Mouse (Mus musculus) CD4-positive naive resting alpha-beta T cell, adult 57 days (primary cell): ENCODE results near the gene Klra3. TPM values are rescaled to one million over a fixed set of nuclear protein-coding genes. Genes with fewer than 3 reads are reported as not detected.

Experiments
- total RNA-seq: library from RNA; stranded (reverse); gene quantifications from one replicate; pipeline ENCODE4 v1.2.4, GENCODE M21; 2023

Klra3 gene
- not detected for total RNA-seq

DNA sequence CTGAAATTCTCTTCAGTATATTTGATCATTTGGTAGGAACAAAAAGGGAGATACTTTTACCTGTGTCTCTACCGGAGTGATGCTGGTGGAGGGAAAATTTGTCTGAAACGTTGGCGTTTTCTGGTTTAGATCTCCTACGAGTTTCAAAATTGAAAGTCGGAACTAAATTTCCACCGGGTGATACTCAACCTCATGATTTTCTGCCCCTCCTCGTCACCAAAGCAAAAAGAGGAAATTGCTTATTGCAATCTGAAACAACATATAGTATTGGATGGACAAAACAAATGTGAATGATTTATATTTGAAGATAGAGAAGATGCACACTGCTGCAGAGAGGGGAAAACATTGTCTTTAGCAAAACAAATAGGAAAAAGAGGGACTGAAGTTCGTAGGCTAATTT, at the start of gene Klra3:
TSS of gene Klra3 (minus strand) at position 164 of the 400 bp plus-strand sequence.

DNA sequence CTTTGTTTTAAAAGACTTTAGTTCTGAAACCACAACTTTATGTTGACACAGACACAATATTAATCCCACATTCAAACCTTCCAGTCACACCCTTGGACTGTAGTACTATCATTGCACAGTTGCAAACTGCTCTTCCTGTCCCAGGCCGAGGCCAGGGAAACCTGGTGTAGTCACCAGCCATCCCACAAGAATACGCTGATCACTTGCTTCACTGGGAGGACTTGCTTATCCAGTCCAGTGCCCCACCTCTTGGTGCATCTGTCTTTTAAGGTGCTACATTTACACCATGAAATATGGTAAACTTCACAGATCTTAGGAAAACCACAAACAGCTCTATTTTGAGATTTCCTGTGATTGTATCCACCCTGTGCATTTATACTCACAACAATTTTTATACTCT, 49.4 kb upstream of the Klra3 start, which contains the start of gene Klra1:
TSS of gene Klra1 (minus strand) at position 125 of the 400 bp plus-strand sequence.

DNA sequence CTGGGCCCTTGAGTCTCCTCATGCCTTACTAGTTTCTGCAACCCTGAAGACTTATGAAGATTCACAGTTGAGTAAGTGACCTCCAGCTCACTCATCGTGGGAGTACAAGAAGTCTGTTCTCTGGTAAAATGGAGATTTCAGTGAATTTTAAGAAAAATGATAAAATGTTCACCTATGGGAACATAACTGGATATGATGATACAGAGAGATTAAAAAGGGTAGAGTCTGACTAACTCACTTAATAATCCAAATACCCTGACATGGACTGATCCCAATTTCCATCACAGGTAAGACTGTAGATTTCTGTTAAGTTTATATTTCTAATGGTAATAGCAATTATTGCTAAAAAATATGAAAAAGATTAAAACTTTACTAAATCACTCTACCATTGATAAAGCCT, 55.5 kb downstream of the Klra3 start, which contains the start of gene Klra10:
TSS of gene Klra10 (minus strand) at position 101 of the 400 bp plus-strand sequence.

Other genes starting within 250 kb of the Klra3 start
- gene Klra8, start 207.7 kb downstream of the Klra3 start, total RNA-seq: not detected
- gene Klra9, start 144.5 kb downstream of the Klra3 start, total RNA-seq: not detected
- gene Klra7, start 104.3 kb downstream of the Klra3 start, total RNA-seq: 1.0 TPM
- not detected for gene Klra10, start 55.6 kb downstream of the Klra3 start, total RNA-seq
- gene Klra1, start 49.3 kb upstream of the Klra3 start, total RNA-seq: not detected